Mouse (Mus musculus) c-Kit-positive CD71-negative TER-119-negative erythroid progenitor cells, embryonic 14.5 days (primary cell): ENCODE measurements at regions not wholly inside any gene's neighbourhood (a gene's known extent, or its start where the extent isn't known, plus 50 kb on each side); places are given as distances from the start of the nearest gene placed in this dataset.

Source experiments
- DNase-seq: peaks from one replicate; pipeline ENCODE4 v3.0.0-alpha.2; 2013; ENCODE audit warnings: low read depth

DNA sequence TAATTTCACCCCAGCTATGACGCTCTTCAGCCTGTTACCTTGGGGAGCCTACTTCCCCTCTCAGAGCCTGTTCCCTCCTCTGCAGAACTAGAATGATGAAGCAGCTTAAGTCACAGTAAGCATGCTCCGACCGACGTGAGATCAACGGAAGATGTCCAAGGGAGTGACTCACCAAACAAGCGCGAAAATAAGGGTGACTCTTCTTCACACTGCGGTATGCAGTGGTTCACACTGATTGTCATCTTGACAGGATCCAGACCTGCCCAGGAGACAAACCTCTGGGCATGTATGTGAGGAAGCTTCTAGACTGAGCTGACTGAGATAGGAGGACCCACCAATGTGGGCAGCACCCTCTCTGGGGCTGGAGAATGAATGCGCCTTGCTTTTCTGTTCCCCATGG lies 116.3 kb upstream of the Tpm1 start:
- DNase-seq, result no peak

DNA sequence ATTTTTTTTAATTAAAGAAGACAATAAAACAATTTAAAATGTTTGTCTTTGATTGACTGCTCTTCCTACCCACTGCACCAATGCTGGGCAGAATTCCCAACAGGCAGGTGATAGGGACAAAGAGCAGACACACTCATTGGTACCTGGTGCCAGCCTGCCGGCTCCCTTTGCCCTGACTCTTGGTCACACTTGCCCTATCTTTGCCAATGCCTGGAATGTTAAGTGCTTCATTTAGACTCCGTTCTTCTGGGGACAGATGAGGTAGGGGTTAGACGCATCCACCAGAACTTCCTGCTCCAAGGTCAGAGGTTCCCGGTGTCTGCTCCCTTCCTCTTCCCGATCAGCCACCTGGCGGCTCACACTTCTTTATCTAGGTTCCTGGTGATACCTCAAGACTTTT lies 114.5 kb upstream of the Tpm1 start:
- no peak for DNase-seq

- DNase-seq, result no peak
Observed at GRCm38 (mm10) chr9:67160785-67161455, 111.7 kb upstream of the Tpm1 start.

DNA sequence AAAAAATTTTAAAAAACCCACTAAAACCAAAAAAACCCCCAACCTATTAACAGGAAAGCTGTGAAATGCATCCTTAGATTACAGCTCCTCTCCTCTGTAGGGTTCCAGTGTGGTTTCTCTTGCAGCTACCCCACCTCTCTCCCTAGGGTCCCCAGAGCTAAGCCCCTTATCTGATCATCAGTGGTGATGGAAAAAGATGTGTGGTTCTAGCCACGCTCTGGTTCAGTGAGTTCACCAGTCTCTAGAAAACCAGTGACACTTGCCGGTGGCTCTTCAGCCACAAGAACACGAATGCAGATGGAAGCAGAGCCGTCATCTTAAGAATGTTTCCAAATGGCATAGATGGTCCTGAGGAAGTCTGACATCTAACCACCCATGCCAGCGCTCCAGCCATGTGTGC lies 111.1 kb upstream of the Tpm1 start:
- no peak for DNase-seq

GRCm38 (mm10) chr9:67156590-67157259 lies 107.5 kb upstream of the Tpm1 start:
- no peak for DNase-seq

- DNase-seq, result no peak
Observed at GRCm38 (mm10) chr9:67154062-67154461, 104.9 kb upstream of the Tpm1 start.

- DNase-seq, result no peak
Observed at GRCm38 (mm10) chr9:67153333-67153732, 104.1 kb upstream of the Tpm1 start.

DNA sequence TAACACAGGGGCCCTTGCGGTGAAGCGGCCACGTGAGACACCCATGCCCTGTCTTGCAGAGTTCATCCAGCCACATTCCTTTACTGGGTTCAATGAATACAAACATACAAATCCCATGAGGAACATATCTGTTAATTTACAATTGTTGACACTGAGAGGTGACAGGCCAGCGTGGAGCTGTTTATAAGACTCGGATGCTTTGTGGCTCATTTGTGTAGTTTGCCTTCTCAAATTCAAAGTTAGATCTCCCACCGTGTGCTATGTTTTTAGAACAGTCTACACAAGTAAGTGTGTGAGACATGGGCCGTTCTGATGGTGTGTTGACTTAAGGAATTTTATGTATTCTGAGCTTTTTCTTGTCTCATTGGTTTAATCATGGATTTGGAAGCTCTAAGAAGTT lies 98.5 kb upstream of the Tpm1 start:
- DNase-seq, result no peak

DNA sequence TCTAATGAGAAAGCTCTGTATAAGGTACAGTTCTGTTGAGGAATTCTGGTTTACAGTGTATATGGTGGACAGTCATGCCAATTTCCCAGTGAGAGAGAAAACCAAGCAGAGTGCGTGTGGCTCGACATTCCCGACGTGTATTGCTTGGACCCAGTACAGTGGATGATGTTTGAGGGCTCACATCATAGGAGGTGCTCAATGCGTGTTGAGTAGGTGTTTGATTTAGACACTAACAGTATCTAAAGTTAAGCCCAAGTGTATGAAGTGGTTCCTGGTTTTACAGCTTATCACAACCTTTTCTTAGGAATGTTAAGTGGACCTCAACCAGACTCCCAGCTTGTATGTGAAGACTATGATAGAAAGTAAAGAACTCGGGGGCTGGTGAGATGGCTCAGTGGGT lies 96.2 kb upstream of the Tpm1 start:
- no peak for DNase-seq

DNA sequence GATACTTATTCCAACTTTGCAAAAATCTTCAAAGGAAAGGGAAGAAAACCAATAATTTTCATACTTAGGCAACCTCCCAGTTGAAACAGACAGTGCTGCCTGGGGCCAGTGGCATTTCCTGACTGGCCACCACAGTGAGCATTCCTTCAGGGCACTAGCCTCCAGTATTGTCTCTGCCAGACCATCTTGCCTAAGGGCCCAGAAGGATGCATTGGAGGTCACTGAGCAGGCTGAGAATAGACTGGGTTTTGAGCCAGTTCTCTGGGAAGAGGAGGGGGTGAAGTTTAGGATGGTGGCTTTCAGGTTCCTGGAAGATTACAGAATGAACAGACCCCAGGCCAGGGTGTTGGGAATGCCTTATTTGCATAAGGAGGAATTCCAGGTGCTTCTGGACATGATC lies 95.3 kb upstream of the Tpm1 start:
- DNase-seq, result no peak

DNA sequence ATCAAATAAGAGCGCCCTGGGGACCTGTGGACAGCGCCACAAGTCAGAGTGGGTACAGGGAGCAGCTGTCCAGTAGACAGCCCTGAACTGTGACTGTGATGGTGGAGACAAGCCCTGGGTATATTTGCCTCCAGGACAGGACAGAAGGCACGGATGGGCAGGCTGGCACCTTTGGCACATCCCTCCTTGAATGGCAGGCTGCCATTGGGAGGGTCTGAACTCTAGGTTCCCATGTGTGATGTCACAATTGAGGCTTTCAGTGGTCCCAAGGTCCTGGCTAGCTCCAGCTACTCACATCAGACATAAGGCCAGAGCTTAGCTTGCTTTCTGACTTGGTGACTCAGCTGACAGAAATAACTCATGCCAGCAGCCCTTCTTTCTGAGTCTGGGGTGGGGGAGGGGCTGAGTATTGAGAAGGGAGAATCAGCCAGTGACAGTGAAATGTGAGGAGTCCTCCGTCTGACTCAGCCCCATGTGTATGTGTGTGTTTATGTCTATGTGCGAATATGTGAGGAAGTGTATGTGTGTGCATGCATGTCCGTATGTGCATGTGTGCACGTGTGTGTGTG lies 91.2 kb upstream of the Tpm1 start:
- DNase-seq, result peak; percentile 14

DNA sequence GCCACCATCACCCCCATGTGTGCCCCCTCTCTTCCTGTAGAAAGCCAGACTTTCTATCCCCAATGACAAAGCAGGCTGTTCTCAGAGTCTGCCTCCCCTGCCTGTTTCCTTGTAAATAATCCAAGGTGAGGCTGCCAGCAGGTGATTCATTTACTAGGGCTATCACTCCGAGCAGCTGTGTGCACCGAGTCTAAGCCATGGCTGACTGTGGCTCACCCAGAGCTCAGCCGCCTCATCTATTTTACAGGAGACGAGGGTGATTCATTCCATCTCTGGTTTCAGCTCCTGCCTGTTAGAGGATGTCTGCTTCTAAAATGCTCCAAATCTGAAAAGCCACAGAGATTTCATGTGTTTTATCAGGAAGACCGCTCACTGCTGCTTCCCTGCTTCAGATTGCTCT lies 88.5 kb upstream of the Tpm1 start:
- DNase-seq, result no peak

DNA sequence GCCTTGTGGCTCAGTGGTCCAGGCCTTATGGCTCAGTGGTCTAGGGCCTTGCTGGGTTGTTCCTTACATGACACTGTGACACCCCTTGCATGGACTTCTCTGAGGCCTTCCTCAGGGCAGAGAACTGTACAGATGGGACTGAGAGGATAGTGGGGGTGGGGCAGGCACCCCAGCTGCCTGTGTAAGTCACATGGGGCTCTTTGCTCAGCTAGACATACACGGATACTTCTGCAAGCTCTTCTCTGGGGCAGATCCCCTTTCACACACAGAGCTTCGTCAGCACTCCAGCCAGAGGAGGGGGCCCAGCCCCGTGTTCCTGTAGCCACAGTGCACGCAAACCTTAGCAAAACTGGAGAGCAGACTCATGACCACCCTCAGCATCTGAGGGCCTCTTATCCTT lies 87.9 kb upstream of the Tpm1 start:
- DNase-seq, result no peak

- no peak for DNase-seq
Observed at GRCm38 (mm10) chr9:67136166-67136565, 87.0 kb upstream of the Tpm1 start.

GRCm38 (mm10) chr9:67134378-67134777 lies 85.2 kb upstream of the Tpm1 start:
- no peak for DNase-seq

DNA sequence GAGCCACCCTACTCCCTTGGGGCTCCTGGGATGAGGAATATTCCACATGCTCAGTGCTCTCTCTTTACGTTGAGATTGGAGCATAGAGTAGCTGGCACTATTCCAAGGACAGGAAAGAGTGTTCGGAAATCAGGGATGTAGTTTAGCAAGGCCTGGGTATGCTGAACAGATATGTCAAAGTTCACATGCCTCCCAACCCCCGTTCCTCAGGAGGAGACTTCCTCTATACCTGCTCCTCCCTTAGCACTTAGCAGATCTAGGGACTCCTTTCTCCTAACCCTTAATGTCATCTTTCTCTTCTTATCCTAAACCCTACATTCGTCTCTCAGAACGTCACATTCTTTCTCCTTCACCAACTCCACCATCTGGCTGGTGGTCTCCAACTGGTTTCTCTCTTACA lies 83.2 kb upstream of the Tpm1 start:
- DNase-seq, result no peak

- DNase-seq, result no peak
Observed at GRCm38 (mm10) chr9:67130730-67131440, 81.7 kb upstream of the Tpm1 start.

DNA sequence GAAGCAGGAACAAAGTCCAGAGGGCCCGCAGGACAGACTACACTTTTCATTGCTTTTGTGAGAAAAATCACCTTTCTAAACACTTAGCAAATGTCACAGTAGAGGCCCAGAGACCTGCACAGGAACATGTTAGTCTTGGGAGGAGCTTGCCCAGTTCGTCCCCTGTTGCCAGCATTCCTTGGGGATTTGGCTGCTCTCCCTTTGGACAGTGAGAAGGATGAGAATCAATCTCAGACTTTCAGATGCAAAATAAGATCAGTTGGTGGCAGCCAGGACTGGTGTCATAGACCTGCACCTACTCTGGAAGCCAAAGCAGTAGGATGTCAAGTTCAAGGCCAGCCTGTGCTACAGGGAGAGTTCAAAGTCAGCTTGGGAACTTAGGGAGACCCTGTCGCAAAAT lies 80.7 kb upstream of the Tpm1 start:
- no peak for DNase-seq

GRCm38 (mm10) chr9:67129095-67129494 lies 79.9 kb upstream of the Tpm1 start:
- DNase-seq, result no peak

DNA sequence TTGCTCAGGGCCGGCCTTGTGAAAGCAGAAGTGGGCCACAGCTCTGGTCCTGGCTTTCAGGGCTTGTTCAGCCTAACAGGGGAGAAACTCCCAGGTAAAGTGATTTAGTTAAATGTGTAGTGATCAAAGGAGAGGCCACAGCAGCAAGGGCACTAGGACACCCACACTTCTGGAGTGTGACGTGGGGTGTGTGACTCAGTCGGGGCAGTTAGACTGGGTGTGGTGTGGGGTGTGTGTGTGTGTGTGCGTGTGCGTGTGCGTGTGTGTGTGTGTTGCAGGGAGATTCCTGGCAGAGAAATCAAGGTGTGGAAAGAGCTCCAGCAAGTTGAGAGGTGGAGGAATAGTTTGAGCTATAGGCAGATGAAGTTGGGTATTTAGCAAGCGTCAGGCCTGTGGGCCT lies 72.5 kb upstream of the Tpm1 start:
- DNase-seq, result no peak

GRCm38 (mm10) chr9:67118880-67119644 lies 69.9 kb upstream of the Tpm1 start:
- DNase-seq, result no peak

DNA sequence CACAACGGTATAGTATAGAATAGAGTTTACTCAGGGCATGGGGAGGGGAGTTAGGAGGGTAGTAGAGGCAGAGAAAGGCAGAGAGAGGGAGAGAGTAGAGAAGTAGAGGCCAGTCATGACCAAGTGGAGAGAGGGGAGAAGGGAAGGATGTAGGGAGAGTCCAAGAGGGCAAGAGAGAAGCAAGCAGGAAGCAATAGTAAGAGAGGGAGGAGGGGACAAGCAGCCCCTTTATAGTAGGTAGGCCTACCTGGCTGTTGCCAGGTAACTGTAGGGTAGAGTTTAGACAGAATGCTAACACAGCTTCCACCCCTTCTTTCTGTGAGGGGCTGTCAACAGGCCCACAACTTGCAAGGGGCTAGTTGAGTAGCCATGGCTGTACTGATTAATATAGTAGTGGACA lies 69.2 kb upstream of the Tpm1 start:
- no peak for DNase-seq
